Mouse (Mus musculus) kidney, embryonic 14.5 days (tissue): ENCODE measurements around the gene Gpr171. TPM values are rescaled to one million over a fixed set of nuclear protein-coding genes. Genes with fewer than 3 reads are reported as not detected.

Experiments used
- ATAC-seq: fragments of 200-750 bp; cut with Nextera tagmentation; 2 replicates; pipeline ENCODE4 v1.8.0; 2017; ENCODE audit warnings: moderate number of reproducible peaks, mild to moderate bottlenecking, moderate TSS enrichment, moderate library complexity; ENCODE audit not compliant: low FRiP score, low TSS enrichment
- H3K27ac ChIP-seq: fragments of 300-500 bp; sonication (generic); 2 replicates; pipeline ENCODE4 v1.5.1; 2014; ENCODE audit warnings: low read depth, mild to moderate bottlenecking, low read length, moderate library complexity, mixed read lengths
- H3K27me3 ChIP-seq: fragments of 300-500 bp; sonication (generic); 2 replicates; pipeline ENCODE4 v1.6.1; 2014; ENCODE audit warnings: mild to moderate bottlenecking, low read length; ENCODE audit not compliant: control insufficient read depth, insufficient read depth
- H3K36me3 ChIP-seq: fragments of 300-500 bp; sonication (generic); 2 replicates; pipeline ENCODE4 v1.6.1; 2014; ENCODE audit warnings: low read length, mixed read lengths; ENCODE audit not compliant: control insufficient read depth, insufficient read depth
- H3K4me1 ChIP-seq: fragments of 300-500 bp; sonication (generic); 2 replicates; pipeline ENCODE4 v1.6.1; 2014; ENCODE audit warnings: low read length, mixed read lengths; ENCODE audit not compliant: control insufficient read depth, insufficient read depth
- H3K4me2 ChIP-seq: fragments of 300-500 bp; sonication (generic); replicated peaks from 2 replicates; pipeline ENCODE4 v1.6.1; 2014; ENCODE audit warnings: low read depth, mild to moderate bottlenecking, low read length
- H3K4me3 ChIP-seq: fragments of 300-500 bp; sonication (generic); 2 replicates; pipeline ENCODE4 v1.5.1; 2014; ENCODE audit warnings: mild to moderate bottlenecking, low read length
- H3K9ac ChIP-seq: fragments of 300-500 bp; sonication (generic); 2 replicates; pipeline ENCODE4 v1.6.1; 2014; ENCODE audit warnings: low read depth, mild to moderate bottlenecking, low read length, moderate library complexity
- H3K9me3 ChIP-seq: fragments of 300-500 bp; sonication (generic); 2 replicates; pipeline ENCODE4 v1.6.1; 2016; ENCODE audit warnings: low read length; ENCODE audit not compliant: control insufficient read depth
- WGBS: fragments of 180-500 bp; shearing (Covaris S2); extraction: QIAGEN DNeasy Blood & Tissue Kit; methylation state at CpG from one replicate; pipeline ENCODE4 v1.1.7; 2014; 5-methylcytosine and 5-hydroxymethylcytosine counted together
- polyA plus RNA-seq: library from polyadenylated mRNA; unstranded; fragments of >200 nt; fragmentation: Nextera tagmentation; extraction: Ambion mirVana; gene quantifications from 2 replicates; pipeline ENCODE4 v1.2.1, GENCODE M21; 2014

Gpr171 gene
- polyA plus RNA-seq, 1 experiment from 2014 or later = 0.58 TPM

DNA sequence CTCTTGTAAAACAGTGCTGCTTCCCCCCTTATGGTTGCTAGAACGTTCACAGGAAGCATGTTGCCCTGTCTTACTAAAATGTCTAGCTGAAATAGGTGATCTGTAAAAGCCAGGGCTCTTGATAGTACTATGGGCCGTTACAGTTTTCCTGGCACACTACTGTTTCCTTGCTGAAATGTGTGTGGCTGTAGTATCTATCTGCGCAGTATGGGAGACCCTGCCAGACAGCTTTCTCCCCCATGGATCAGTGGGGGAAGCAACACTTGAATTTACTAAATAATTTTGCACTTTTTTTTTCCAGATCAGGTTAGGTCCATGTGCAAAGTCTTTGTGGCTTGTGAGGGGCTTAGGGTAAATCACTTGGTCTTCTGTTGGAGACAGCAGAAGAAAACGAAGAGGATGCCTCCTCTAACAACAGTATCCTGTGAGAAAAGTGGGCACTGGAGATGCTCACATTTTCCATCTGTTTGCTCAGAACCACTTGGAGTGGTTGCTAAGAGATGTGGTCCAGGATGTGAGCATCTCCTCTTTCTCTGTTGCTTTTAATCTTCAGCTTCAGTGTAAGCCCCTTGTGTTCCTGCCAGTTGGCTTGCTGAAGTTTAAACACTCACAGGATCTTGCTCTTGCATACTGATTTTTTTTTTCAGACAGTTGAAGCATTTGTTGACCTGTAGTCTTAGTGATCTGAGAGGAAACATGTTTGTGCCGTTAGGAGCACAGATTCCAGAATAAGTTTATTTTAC lies 34.5 kb upstream of the Gpr171 start:
- ATAC-seq = no peak
- Histone ChIP-seq H3K4me1 (no peaks in the 10 kb centered on the region), H3K9ac (no peak overlapping the region), H3K27ac (no peak overlapping the region), H3K4me3 (no peak overlapping the region), H3K27me3 (no peaks in the 10 kb centered on the region), H3K36me3 (no peaks in the 10 kb centered on the region), H3K9me3 (no peaks in the 10 kb centered on the region), H3K4me2 (no peak overlapping the region)
- WGBS = 81% methylated on average over 5 of the region's 5 CpGs

DNA sequence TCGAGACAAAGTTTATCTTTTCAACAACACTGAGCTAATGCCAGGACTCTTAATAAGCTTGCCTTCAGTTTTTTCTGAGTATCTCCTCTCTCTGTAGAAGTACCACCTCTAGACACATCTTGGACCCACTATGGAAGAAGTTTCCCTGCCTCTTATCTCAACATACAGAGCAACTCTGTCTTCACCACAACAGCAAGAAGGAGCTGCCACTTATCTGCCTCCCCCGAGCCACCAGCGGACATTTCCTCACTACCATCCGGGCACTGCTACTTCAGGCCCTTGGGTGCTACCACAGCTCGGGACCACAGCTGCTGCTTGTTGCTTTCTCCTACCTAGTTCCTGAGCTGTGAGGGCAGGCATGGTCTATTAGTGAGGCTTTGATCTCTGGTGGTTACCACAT lies 31.6 kb upstream of the Gpr171 start:
- Histone ChIP-seq H3K36me3 (no peaks in the 10 kb centered on the region), H3K9ac (no peak overlapping the region), H3K9me3 (no peaks in the 10 kb centered on the region), H3K27ac (no peak overlapping the region), H3K4me1 (no peaks in the 10 kb centered on the region), H3K27me3 (no peaks in the 10 kb centered on the region), H3K4me2 (no peak overlapping the region), H3K4me3 (no peak overlapping the region)
- 82% methylated on average over 5 of the region's 5 CpGs for WGBS
- ATAC-seq = no peak

DNA sequence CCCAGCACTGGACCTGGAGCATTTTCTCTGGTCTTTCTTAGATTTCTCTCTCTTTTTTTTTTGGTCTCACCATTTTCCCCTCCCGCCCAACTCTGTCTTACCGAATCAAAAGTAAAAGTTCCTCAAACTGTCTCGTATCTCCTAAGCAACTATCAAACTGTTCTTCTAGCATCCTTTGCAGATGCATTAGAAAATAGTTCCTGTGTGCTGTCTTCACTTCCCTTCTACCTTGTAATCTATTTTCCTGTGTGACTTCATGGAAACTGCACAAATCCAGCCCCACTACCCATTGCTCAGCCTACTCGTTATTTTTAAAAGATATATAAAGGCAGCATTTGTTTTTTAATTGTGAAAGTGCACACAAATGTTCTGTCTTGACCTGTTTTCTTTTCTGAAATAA lies 30.3 kb upstream of the Gpr171 start:
- Histone ChIP-seq H3K36me3 (no peaks in the 10 kb centered on the region), H3K27ac (no peak overlapping the region), H3K9me3 (no peaks in the 10 kb centered on the region), H3K9ac (no peak overlapping the region), H3K4me1 (no peaks in the 10 kb centered on the region), H3K4me2 (no peak overlapping the region), H3K27me3 (no peaks in the 10 kb centered on the region), H3K4me3 (no peak overlapping the region)
- 92% methylated on average over 4 of the region's 4 CpGs for WGBS
- no peak for ATAC-seq

DNA sequence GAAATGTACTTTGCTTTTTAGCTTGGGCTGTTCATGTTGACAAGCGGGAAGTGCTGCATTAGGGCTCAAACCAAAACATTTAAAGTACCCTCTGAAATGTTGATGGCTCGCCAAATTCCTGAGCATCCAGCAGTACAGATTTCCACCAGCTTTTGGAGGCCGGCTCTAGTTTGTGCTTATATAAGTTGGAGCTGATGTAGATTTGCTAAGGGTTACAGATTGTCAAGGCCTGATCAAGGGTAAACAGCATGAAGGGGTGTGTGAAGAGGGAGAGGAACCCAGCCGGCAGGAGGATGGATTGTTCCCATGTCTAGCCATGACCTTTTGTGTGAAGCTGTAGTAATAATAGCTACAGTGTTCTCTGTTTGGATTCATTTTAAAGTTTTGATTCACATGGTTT lies 29.5 kb upstream of the Gpr171 start:
- WGBS = 70% methylated on average over 4 of the region's 4 CpGs
- Histone ChIP-seq H3K36me3 (no peaks in the 10 kb centered on the region), H3K27ac (no peak overlapping the region), H3K9ac (no peak overlapping the region), H3K27me3 (no peaks in the 10 kb centered on the region), H3K4me1 (no peaks in the 10 kb centered on the region), H3K4me3 (no peak overlapping the region), H3K4me2 (no peak overlapping the region), H3K9me3 (no peaks in the 10 kb centered on the region)
- no peak for ATAC-seq

DNA sequence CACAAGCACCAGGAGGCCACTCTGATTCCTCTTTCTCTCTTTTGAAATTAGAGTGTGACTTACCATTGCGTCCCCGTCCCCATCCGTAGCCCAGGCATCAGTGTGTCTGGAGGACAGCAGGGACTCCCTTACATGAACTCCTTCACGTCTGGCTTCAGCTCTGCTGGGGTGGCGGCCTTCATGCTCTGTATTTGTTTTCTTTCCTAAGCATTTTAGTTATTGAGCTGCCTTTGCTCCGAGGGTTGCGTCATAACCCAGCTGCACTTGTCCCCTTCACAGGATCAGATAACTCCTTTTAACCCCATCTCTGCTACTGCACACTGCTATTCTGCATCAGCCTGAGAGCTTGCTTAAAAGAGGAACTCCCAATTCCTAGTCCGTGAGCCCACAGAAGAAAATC lies 28.8 kb upstream of the Gpr171 start:
- H3K4me1 ChIP-seq = no peaks in the 10 kb centered on the region
- 47% methylated on average over 8 of the region's 8 CpGs for WGBS
- H3K9me3 ChIP-seq = no peaks in the 10 kb centered on the region
- no peak overlapping the region for H3K27ac ChIP-seq
- H3K4me3 ChIP-seq = no peak overlapping the region
- no peak for ATAC-seq
- no peaks in the 10 kb centered on the region for H3K36me3 ChIP-seq
- no peak overlapping the region for H3K9ac ChIP-seq
- no peaks in the 10 kb centered on the region for H3K27me3 ChIP-seq
- no peak overlapping the region for H3K4me2 ChIP-seq

DNA sequence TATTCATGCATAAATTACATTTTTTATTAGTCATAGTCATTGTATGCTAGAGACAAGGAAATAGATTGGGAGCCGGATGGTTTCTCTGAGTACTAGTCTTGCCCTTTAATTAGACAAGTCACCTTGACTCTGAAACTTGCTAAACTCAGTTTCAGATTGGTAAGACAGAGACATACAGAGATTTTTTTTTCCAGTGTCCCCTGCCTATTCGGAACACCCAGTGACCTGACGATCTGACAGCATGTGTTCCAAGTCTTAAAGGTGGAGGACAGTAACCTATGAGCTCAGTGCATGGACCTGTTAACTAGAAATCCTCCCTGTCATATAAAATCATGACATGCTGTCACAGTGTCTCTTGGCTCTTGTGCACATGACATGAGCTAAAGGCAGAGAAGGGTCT lies 27.9 kb upstream of the Gpr171 start:
- Histone ChIP-seq H3K4me1 (no peaks in the 10 kb centered on the region), H3K36me3 (no peaks in the 10 kb centered on the region), H3K4me2 (no peak overlapping the region), H3K9me3 (no peaks in the 10 kb centered on the region), H3K27me3 (no peaks in the 10 kb centered on the region), H3K9ac (no peak overlapping the region), H3K4me3 (no peak overlapping the region), H3K27ac (no peak overlapping the region)
- 80% methylated on average over 3 of the region's 3 CpGs for WGBS
- no peak for ATAC-seq

DNA sequence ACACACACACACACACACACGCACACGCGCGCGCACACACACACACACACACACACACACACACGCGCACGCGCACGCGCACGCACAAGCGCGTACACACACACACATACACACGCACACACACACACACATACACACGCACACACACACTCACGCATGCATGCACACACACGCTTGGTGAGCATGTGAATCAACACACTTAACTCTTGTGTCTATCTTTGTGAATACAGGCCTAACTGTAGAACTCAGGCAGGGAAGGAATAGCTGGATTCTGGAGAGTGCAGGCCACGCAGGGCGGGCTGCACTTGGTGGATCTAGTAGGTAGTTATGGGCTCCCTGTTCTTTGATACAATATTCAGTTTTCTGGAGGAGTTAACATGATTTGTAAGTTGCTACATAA lies 27.1 kb upstream of the Gpr171 start:
- Histone ChIP-seq H3K27me3 (no peaks in the 10 kb centered on the region), H3K27ac (no peak overlapping the region), H3K4me3 (no peak overlapping the region), H3K9ac (no peak overlapping the region), H3K36me3 (no peaks in the 10 kb centered on the region), H3K4me1 (no peaks in the 10 kb centered on the region), H3K4me2 (no peak overlapping the region), H3K9me3 (no peaks in the 10 kb centered on the region)
- ATAC-seq = no peak
- 82% methylated on average over 20 of the region's 20 CpGs for WGBS

DNA sequence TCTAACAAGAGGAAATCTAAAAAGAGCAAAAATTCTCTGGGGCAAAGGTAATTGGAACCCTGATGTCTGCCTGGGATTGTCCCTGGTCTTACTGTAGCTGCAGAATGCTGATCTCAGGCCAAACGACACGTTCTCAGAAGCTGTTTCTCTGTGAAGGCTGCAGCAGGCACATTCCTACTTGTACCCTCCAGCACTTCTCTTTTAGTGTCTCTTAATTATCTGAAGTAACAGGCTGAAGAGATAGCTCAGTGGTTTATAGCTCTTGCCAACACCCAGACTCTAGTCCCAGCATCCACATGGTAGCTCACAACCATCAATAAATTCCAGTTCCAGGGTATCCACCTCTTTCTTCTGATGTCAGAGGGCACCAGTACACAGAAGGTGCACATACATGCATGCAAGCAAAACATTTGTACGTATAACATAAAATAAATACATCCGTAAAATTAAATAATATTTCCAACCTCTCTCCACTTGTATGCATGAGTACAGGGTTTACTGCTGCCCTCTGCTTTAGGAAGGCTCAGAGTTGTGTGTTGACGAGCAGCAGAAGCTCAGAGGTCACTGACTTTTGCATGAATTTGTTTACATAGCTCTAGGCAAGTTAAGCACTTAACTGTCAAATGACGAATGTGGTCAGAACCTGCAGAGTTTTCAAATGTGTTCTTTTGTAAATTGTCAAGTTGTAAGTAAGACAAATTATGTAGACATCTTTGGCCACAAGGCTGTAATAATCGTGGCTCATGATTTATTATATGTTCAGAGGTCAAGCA lies 24.3 kb upstream of the Gpr171 start:
- ATAC-seq = no peak
- Histone ChIP-seq H3K4me1 (0 out of 2 replicates have a peak, but pooled peaks cover 2% of the 10 kb centered on the region), H3K27ac (no peak overlapping the region), H3K4me3 (no peak overlapping the region), H3K4me2 (no peak overlapping the region), H3K27me3 (no peaks in the 10 kb centered on the region), H3K9me3 (no peaks in the 10 kb centered on the region), H3K36me3 (no peaks in the 10 kb centered on the region), H3K9ac (no peak overlapping the region)
- WGBS = 37% methylated on average over 7 of the region's 7 CpGs

DNA sequence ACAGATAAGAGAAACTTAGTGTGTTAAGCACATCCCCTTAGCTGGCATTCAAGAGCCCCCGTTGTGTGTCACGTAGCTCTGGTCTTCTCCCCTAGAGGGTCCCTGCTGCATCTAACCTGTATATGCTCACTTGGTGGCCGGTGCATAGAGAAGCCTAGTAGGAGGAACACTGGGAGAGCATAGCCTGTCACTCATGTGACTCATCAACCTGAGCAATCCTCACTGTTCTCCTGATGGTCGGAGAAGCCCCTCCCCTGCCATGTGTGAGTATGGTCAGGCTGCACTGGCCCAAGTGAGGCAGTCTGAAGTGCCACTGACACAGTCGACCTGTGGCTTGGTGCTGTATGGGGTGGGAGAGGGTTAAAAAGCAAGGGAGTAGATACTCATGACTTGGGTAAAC lies 23.4 kb upstream of the Gpr171 start:
- WGBS = 70% methylated on average over 5 of the region's 5 CpGs
- no peak overlapping the region for H3K27ac ChIP-seq

More for the DNA sequence above, 23.4 kb upstream of the Gpr171 start:
- H3K4me1 ChIP-seq = 0 out of 2 replicates have a peak, but pooled peaks cover 2% of the 10 kb centered on the region
- H3K9ac ChIP-seq = no peak overlapping the region
- H3K36me3 ChIP-seq = no peaks in the 10 kb centered on the region
- no peak overlapping the region for H3K4me2 ChIP-seq
- no peaks in the 10 kb centered on the region for H3K27me3 ChIP-seq
- H3K9me3 ChIP-seq = no peaks in the 10 kb centered on the region
- H3K4me3 ChIP-seq = no peak overlapping the region
- ATAC-seq = no peak
